In genomic region chr11:6895786-6896093, GRCm38 (mm10) we compare ENCODE assay signal across 12 mouse cellular contexts. TPM values are rescaled to one million over a fixed set of nuclear protein-coding genes. Genes with fewer than 3 reads are reported as not detected.
DNase-seq lines count a peak whose midpoint lies in the region; ATAC-seq lines count a peak whose summit lies in the region.
"Had no signal": no experiment of that assay in that cellular context is flagged by ENCODE, and none has a peak within 500 bp of the region (broad histone marks: within the 10 kb centered on the region; RNA-seq: fewer than 3 reads in every experiment).

No protein-coding gene starts in this region.

- H3K4me1 ChIP-seq in forebrain, embryonic 10.5 days = peaks cover 28% of the 10 kb centered on the region
- peaks cover 4% of the 10 kb centered on the region; the same call in 1 of the 2 replicates for H3K4me1 ChIP-seq in forebrain, embryonic 11.5 days (replicated peaks; ENCODE audit: control insufficient read depth, insufficient read depth, low read length)
- H3K4me1 ChIP-seq in midbrain, embryonic 11.5 days (ENCODE audit: control insufficient read depth, insufficient read depth, low read length) = peaks cover 11% of the 10 kb centered on the region; the same call in 1 of the 2 replicates
- peaks cover 27% of the 10 kb centered on the region for H3K4me1 ChIP-seq in midbrain, embryonic 10.5 days
- H3K4me1 ChIP-seq in embryonic facial prominence, embryonic 14.5 days (ENCODE audit: control insufficient read depth, insufficient read depth, low read length) = peaks cover 5% of the 10 kb centered on the region; the same call in 1 of the 2 replicates
- H3K4me1 ChIP-seq in limb, embryonic 13.5 days = peaks cover 9% of the 10 kb centered on the region

- no peak overlapping the region for H3K4me2 ChIP-seq in forebrain, embryonic 11.5 days (ENCODE audit: low read depth, low read length, severe bottlenecking)
- H3K4me2 ChIP-seq in midbrain, embryonic 11.5 days = no peak overlapping the region
- H3K4me2 ChIP-seq in embryonic facial prominence, embryonic 14.5 days (ENCODE audit: low read depth, low read length) = no peak overlapping the region
- H3K4me2 ChIP-seq in limb, embryonic 13.5 days (replicated peaks) = no peak overlapping the region
- H3K4me2 ChIP-seq: midbrain, embryonic 13.5 days had no signal

- no peaks in the 10 kb centered on the region for H3K36me3 ChIP-seq in forebrain, embryonic 10.5 days (replicated peaks)
- no peaks in the 10 kb centered on the region for H3K36me3 ChIP-seq in forebrain, embryonic 11.5 days (ENCODE audit: control insufficient read depth, insufficient read depth, low read length)
- no peaks in the 10 kb centered on the region for H3K36me3 ChIP-seq in midbrain, embryonic 11.5 days (ENCODE audit: control insufficient read depth, insufficient read depth, low read length)
- H3K36me3 ChIP-seq in midbrain, embryonic 10.5 days = no peaks in the 10 kb centered on the region
- no peaks in the 10 kb centered on the region for H3K36me3 ChIP-seq in embryonic facial prominence, embryonic 14.5 days (ENCODE audit: control insufficient read depth, insufficient read depth, low read length)
- H3K36me3 ChIP-seq in limb, embryonic 13.5 days = no peaks in the 10 kb centered on the region
- H3K36me3 ChIP-seq: midbrain, embryonic 13.5 days had no signal

- H3K27ac ChIP-seq in forebrain, embryonic 10.5 days = 0 out of 2 replicates have a peak overlapping the region, but pooled peaks have one; percentile 8
- H3K27ac ChIP-seq in forebrain, embryonic 11.5 days (ENCODE audit: low read depth, low read length) = no peak overlapping the region
- no peak overlapping the region for H3K27ac ChIP-seq in midbrain, embryonic 11.5 days (ENCODE audit: low read depth, low read length)
- no peak overlapping the region for H3K27ac ChIP-seq in midbrain, embryonic 10.5 days (replicated peaks)
- 0 out of 2 replicates have a peak overlapping the region, but pooled peaks have one; percentile 33 for H3K27ac ChIP-seq in embryonic facial prominence, embryonic 14.5 days (replicated peaks; ENCODE audit: low read depth, low read length)
- 0 out of 2 replicates have a peak overlapping the region, but pooled peaks have one; percentile 10 for H3K27ac ChIP-seq in limb, embryonic 13.5 days
- H3K27ac ChIP-seq: midbrain, embryonic 13.5 days had no signal

- DNase-seq in forebrain, embryonic 10.5 days (ENCODE audit: extremely low spot score, low spot score) = no peak
- no peak for DNase-seq in forebrain, embryonic 11.5 days (ENCODE audit: low spot score)
- DNase-seq in midbrain, embryonic 11.5 days (ENCODE audit: low spot score, missing footprints) = peak; percentile 82
- DNase-seq in midbrain, embryonic 10.5 days (ENCODE audit: low spot score) = no peak
- peak; percentile 68 for DNase-seq in embryonic facial prominence, embryonic 14.5 days (ENCODE audit: low spot score)
- no peak for DNase-seq in thymus, adult 18-20 months
- no peak for DNase-seq in left cerebral cortex, postnatal 14 days (ENCODE audit: low spot score in 2 of 2)

- no peak overlapping the region for H3K9ac ChIP-seq in forebrain, embryonic 11.5 days (ENCODE audit: low read length)
- no peak overlapping the region for H3K9ac ChIP-seq in midbrain, embryonic 11.5 days (ENCODE audit: low read length)
- H3K9ac ChIP-seq in embryonic facial prominence, embryonic 14.5 days (ENCODE audit: low read depth, low read length) = no peak overlapping the region
- no peak overlapping the region for H3K9ac ChIP-seq in limb, embryonic 13.5 days
- H3K9ac ChIP-seq: midbrain, embryonic 13.5 days had no signal

- H3K4me3 ChIP-seq in forebrain, embryonic 10.5 days = no peak overlapping the region
- no peak overlapping the region for H3K4me3 ChIP-seq in forebrain, embryonic 11.5 days (ENCODE audit: low read depth, low read length)
- no peak overlapping the region for H3K4me3 ChIP-seq in midbrain, embryonic 11.5 days (ENCODE audit: low read depth, low read length)
- H3K4me3 ChIP-seq in midbrain, embryonic 10.5 days = no peak overlapping the region
- H3K4me3 ChIP-seq in embryonic facial prominence, embryonic 14.5 days (ENCODE audit: low read depth, low read length) = no peak overlapping the region
- H3K4me3 ChIP-seq in limb, embryonic 13.5 days = no peak overlapping the region
- H3K4me3 ChIP-seq: midbrain, embryonic 13.5 days had no signal

- 63% methylated on average over 8 of the region's 8 CpGs for WGBS in forebrain, embryonic 10.5 days
- WGBS in forebrain, embryonic 11.5 days = 58% methylated on average over 8 of the region's 8 CpGs
- WGBS in midbrain, embryonic 11.5 days = 62% methylated on average over 8 of the region's 8 CpGs
- 62% methylated on average over 8 of the region's 8 CpGs for WGBS in midbrain, embryonic 10.5 days
- WGBS in embryonic facial prominence, embryonic 14.5 days = 42% methylated on average over 8 of the region's 8 CpGs
- 56% methylated on average over 8 of the region's 8 CpGs for WGBS in limb, embryonic 13.5 days

- ATAC-seq in forebrain, embryonic 11.5 days (replicated peaks; ENCODE audit: low FRiP score) = no peak
- no peak for ATAC-seq in midbrain, embryonic 11.5 days (ENCODE audit: low FRiP score)
- ATAC-seq in embryonic facial prominence, embryonic 14.5 days (ENCODE audit: low read depth) = peak; percentile 51; the same call in 1 of the 2 replicates
- no peak for ATAC-seq in limb, embryonic 13.5 days (ENCODE audit: low FRiP score, low read depth)
- ATAC-seq: midbrain, embryonic 13.5 days had no signal

- no peaks in the 10 kb centered on the region for H3K9me3 ChIP-seq in forebrain, embryonic 10.5 days
- H3K9me3 ChIP-seq in forebrain, embryonic 11.5 days (ENCODE audit: control insufficient read depth, low read length) = no peaks in the 10 kb centered on the region
- H3K9me3 ChIP-seq in midbrain, embryonic 11.5 days (ENCODE audit: control insufficient read depth, low read length) = no peaks in the 10 kb centered on the region
- H3K9me3 ChIP-seq in midbrain, embryonic 10.5 days (replicated peaks) = no peaks in the 10 kb centered on the region
- H3K9me3 ChIP-seq in embryonic facial prominence, embryonic 14.5 days (ENCODE audit: control insufficient read depth, low read length) = no peaks in the 10 kb centered on the region
- H3K9me3 ChIP-seq in limb, embryonic 13.5 days = no peaks in the 10 kb centered on the region
- H3K9me3 ChIP-seq: midbrain, embryonic 13.5 days had no signal

- no peaks in the 10 kb centered on the region for H3K27me3 ChIP-seq in forebrain, embryonic 10.5 days (ENCODE audit: poor library complexity, severe bottlenecking)
- H3K27me3 ChIP-seq in forebrain, embryonic 11.5 days (ENCODE audit: control insufficient read depth, insufficient read depth, low read length) = no peaks in the 10 kb centered on the region
- no peaks in the 10 kb centered on the region for H3K27me3 ChIP-seq in midbrain, embryonic 11.5 days (ENCODE audit: control insufficient read depth, insufficient read depth, low read length)
- H3K27me3 ChIP-seq in midbrain, embryonic 10.5 days (ENCODE audit: low read depth, poor library complexity, severe bottlenecking) = no peaks in the 10 kb centered on the region
- no peaks in the 10 kb centered on the region for H3K27me3 ChIP-seq in embryonic facial prominence, embryonic 14.5 days (replicated peaks; ENCODE audit: control insufficient read depth, insufficient read depth, low read length)
- no peaks in the 10 kb centered on the region for H3K27me3 ChIP-seq in limb, embryonic 13.5 days
- H3K27me3 ChIP-seq: midbrain, embryonic 13.5 days had no signal

- intact Hi-C loops in left cerebral cortex, postnatal 14 days (cut with DNase I) = loop anchor here (10.0 kb wide), 1 partner anchor 241 kb away; the partner anchor contains the start of gene Ramp3

RNA-seq across cellular contexts. Expression of gene Gm11983, which starts 58.3 kb away (rescaled TPM):
- not detected in 2 replicates for polyA plus RNA-seq in forebrain, embryonic 10.5 days (2016; fragmentation: Nextera tagmentation; extraction: Ambion mirVana)
- not detected in 2 replicates for polyA plus RNA-seq in forebrain, embryonic 11.5 days (2014; fragmentation: Nextera tagmentation; extraction: Ambion mirVana)
- polyA plus RNA-seq in midbrain, embryonic 11.5 days (2014; fragmentation: Nextera tagmentation; extraction: Ambion mirVana) = not detected in 2 replicates
- polyA plus RNA-seq in midbrain, embryonic 10.5 days (2016; fragmentation: Nextera tagmentation; extraction: Ambion mirVana) = not detected in 2 replicates
- polyA plus RNA-seq in embryonic facial prominence, embryonic 14.5 days (2014; fragmentation: Nextera tagmentation; extraction: Ambion mirVana) = not detected in 2 replicates
- polyA plus RNA-seq in limb, embryonic 13.5 days (2015; fragmentation: Nextera tagmentation; extraction: Ambion mirVana) = not detected in 2 replicates
- not detected for total RNA-seq in left cerebral cortex, postnatal 14 days (2021)
- total RNA-seq: common myeloid progenitor, adult 5-6 weeks; hematopoietic stem cell, adult 5-6 weeks; left cerebral cortex, postnatal 10 days had no signal
- polyA plus RNA-seq: midbrain, embryonic 13.5 days had no signal

Comparison
In these comparisons a context has a peak if more than half of its experiments do, and no peak if none do; other contexts are left out.
1. DNase-seq: peak in midbrain, embryonic 11.5 days (single experiment) and embryonic facial prominence, embryonic 14.5 days (single experiment); none in forebrain, embryonic 10.5 days (single experiment), forebrain, embryonic 11.5 days (single experiment), midbrain, embryonic 10.5 days (single experiment), thymus, adult 18-20 months (0 of 2) and left cerebral cortex, postnatal 14 days (0 of 2).
2. H3K27ac ChIP-seq: peak in forebrain, embryonic 10.5 days (single experiment), embryonic facial prominence, embryonic 14.5 days (single experiment) and limb, embryonic 13.5 days (single experiment); none in forebrain, embryonic 11.5 days (single experiment), midbrain, embryonic 11.5 days (single experiment) and midbrain, embryonic 10.5 days (single experiment).